Mouse (Mus musculus) ZHBTc4 (cell line): ENCODE data around the gene Grb2.

Source experiments
- DNase-seq: peaks from one replicate; pipeline ENCODE4 v3.0.0-alpha.2; 2011; ENCODE audit warnings: low read depth, low spot score

Grb2 gene

DNA sequence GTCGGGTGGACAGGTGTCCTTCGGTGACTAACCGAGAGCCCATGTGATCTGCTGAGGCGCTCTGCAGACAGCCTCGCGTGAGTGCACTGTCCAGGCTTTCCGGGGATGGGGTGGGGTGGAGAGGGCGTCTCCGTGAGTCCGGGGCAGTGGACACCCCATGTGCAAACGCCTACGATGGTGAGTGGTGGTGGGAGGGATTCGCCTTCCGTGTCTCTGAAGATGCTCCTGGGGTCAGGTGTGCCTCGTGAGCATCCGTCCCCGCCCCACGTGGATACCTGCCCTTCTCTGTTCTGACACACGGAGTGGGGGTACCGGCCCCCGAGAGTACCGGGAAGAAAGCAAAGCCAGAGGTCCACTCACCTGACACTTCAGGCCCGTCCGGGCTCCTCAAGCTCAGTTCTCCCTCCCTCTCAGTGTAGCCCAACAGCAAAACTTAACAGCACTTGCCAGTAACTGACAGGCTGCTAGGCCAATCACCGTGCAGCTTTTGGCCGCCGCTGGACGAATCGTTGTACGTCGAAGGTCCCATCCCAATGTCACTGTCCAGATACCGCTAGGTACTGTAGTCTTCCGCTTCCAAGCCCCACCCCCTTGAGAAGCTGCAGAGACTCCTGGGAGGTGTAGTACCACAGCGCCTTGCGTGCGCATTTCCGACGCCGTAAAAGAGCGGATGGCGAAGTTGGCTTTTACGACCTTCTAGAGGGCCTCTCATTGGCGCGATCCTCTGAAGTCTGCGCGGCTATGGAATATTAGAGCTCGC, 80.5 kb downstream of the Grb2 start, which contains the start of gene Slc25a19:
Slc25a19 (minus strand) TSS at position 591 of the 760 bp plus-strand sequence.
- DNase-seq = peak; percentile 100

DNA sequence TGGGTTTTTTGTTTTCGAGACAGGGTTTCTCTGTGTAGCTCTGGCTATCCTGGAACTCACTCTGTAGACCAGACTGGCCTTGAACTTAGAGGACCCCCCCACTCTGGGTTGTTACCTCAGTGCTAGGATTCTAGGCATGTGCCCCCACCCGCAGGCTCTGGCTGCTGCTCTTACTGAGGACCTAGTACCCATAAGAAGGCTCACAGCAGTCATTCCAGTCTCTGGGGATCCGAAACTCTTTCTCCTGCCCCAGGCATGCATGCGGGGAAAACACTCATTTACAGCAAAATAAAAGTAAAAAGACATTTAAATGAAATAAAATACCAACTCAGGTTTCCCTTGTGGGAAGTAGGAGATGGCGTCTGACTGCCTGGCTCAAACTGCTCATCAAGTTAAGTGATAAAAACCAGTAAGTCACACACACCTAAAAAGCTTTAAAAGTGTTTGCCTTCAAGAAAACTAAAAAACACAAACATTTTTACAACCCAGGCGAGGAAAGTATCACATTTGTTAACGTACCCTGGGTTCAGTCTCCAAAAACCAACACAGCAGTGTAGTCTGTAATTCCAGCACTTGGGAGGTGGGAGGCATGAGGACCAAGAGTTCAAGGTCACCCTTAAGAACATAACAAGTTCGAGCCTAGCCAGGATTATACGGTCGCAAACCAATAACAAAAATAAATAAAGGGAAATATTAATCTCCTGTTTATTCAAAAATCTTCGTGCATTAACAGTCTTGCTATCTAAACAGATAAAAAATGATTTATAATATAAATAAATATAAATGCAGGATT, 81.4 kb downstream of the Grb2 start:
- no peak for DNase-seq

DNA sequence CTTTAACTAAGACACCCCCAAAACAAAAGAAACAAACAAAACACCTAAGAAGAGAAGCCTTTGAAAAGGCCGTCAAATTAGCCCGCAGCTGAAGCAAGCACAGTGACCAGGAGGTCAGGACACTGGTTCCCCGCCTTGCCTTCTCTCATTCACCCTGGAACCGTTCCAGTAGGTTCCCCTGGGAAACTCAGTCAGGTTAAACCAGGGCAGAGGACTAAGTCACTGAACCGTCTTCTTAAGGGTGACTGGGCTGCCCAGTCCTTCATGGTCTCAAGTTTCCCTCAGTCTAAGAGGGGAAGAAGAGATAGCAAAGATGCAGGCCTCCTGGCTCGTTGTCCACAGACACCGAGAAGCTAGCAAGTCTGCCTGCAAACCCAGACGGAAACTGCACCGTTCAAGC, 82.5 kb downstream of the Grb2 start:
- no peak for DNase-seq

DNA sequence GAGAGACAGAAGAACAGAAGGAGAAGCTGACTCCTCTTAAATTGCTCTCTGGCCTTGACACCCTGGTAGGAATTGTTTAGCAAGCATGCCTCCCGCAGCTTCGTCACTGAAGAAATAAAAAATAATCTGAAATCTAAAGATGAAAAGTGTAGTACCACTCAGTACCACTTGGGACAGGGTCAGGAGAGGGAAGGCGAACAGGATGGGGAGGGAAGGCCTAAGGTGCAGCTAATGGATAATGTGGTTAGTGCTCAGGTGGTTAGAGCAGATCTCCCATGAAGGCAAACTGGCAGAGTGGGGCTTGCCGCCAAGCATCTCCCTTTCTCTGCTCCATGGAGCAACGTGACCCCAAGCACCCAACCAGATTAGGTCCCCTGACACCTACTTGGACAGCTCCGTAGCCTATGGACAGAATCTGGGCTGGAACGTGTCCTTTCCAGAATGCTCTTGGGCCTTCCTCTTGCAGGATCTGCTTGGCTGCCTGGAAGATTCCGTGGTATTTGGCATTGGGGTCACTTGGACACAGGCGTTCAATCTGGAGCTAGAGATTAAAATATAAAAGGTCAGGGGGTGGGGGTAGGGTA, 84.8 kb downstream of the Grb2 start:
- DNase-seq = peak; percentile 69

DNA sequence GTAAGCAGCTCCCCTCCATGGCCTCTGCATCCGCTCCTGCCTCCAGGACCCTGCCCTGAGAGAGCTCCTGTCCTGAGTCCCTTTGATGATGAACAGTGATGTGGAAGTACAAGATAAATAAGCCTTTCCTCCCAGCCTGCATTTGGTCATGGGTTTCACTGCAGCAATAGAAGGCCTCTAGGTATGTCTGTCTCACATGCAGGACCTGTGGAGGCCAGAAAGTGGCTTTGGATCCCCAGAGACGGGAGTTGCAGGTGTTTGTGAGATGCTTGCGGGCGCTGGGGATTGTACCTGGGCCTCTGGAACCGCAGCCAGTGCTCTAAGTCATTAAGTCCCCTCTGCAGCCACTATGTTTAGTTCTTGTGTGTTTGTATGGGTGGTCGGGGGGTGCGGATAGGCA, 88.4 kb downstream of the Grb2 start:
- no peak for DNase-seq

DNA sequence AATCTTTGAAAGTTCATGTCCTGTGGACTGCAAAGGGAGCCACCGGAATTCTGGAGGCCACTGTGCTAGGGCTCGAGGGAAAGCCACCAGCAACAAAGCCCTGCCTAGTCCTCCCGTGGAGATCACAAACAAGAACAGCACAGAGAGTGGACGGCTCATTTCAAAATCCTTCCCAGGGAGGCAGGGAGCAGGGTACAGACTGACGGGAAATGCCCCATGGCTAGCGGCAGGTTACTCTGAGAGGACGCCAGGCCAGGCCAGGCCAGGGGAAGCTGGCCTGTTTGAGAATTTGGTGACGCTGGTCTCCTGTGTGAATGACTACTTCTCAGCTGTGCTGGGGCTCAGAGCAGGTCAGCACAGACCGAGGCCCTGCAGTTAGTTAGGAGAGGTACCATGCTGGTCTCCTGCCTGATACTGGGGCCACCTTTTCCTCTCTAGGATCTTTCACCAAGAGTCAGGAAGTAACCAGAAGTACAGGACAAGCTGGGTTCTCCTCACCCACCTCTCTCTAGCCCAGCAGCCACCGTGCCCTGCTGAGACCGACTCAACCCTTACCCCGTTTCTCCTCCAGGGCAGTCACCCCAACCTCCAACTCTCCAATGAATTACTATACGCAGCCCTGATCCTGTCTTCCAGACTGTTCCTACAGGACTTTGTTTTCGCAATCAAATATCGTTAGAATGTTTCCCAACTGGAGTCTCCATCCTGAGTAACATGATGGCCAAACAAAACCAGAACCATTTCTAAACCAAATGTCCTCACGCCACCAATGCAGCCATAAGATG, 89.5 kb downstream of the Grb2 start:
- DNase-seq = no peak

DNA sequence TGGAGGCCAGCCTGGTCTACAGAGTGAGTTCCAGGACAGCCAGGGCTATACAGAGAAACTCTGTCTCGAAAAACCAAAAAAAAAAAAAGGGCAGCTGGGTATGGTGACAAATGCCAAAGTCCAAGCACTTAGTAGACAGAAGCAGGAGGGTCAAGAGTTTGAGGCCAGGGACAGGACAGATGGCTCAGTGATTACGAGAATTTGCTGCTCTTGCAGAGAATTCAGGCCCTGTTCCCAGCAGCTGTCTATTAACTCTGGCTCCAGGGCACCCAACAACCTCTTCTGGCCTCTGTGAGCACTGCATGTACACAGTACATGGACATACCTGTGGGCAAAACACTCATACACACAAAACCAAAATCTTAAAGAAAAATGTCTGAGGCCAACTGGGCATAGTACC, 90.4 kb downstream of the Grb2 start:
- no peak for DNase-seq

DNA sequence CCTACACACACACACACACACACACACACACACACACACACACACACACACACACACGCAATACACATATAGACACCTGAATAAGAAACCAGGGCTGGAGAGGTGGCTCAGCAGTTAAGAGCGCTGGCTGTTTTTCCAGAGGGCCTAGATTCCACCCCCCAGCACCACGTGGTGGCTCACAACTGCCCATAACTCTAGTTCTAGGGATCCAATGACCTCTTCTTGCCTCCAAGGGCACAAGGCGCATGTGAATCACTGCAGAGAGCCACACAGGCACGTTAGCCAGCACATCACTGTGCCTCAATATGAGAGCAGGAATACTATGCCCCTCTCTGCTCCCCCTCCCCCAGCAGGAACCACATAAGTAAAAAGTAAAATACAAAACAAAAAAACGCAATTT, 91.5 kb downstream of the Grb2 start:
- peak; percentile 53 for DNase-seq

DNA sequence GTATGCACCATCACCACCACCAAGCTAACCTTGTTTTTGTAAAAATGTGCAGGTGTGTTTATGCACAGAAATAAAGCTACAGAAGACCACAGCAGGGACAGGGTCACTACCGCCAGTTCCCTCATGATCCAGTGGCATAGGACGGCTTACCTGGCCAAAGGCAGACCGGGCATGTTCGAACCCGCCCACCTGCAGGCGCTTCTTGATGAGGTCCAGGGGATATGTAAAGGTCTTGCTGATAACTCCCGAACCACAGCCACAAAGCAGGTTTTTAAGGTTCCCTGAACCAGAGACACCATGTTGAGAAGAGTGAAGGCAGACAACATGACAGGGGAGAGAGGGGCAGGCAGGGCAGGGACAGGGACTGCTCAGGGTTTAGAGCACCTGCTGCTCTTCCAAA, 92.0 kb downstream of the Grb2 start:
- no peak for DNase-seq

DNA sequence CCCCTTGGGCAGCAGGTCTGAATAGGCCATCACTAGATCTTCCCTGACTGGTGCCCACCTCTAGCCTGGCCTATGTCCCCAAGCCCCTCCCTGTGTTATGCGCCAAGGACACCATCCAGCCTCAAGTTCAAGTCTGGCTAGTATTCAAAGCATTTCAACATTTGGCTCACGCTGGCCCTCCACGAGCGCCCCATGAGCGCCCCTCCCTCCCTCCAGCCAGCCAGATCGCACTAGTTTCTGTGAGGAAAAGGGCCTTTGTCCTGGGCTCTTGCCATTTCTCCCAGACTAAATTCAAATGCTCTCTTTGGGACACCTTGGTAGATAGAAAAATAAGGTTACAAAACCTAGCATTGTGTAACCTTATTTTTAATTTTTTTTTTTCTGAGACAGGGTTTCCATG, 92.5 kb downstream of the Grb2 start:
- peak; percentile 42 for DNase-seq

DNA sequence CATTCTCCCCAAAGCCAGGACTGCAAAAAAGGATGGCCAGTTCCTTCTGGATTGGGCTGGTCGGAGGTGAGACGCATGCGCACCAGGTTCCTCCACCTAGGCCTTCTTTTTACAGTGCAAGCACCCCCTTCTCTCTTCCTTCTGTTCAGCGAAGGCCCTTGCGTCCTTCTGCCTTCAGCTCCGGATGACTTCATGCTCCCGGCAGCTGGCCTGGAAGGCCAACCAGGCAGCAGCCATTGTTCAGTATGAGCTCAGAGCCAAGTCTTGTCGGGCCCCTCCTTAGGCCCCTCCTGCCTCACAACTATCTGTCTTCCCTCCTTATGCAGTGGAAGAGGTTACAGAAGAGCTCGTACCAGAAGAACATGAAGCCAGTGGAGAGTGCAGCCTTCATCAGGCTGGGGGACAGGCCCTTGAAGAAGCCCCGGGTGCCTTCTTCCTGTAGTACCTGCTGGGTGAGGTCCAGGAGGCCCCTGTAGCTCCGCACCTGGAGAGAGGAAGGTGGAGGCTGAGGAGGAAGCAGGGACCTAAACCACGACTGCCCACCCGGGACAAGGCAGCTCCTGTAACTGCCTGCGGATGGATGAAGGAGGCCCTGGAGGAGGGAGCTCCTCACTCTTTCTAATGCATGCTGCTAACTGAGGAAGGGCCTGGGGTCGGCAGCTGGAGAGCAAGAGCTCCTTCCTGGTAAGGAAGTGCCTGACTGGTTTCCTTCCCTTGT, 93.1 kb downstream of the Grb2 start:
- peak; percentile 91 for DNase-seq

DNA sequence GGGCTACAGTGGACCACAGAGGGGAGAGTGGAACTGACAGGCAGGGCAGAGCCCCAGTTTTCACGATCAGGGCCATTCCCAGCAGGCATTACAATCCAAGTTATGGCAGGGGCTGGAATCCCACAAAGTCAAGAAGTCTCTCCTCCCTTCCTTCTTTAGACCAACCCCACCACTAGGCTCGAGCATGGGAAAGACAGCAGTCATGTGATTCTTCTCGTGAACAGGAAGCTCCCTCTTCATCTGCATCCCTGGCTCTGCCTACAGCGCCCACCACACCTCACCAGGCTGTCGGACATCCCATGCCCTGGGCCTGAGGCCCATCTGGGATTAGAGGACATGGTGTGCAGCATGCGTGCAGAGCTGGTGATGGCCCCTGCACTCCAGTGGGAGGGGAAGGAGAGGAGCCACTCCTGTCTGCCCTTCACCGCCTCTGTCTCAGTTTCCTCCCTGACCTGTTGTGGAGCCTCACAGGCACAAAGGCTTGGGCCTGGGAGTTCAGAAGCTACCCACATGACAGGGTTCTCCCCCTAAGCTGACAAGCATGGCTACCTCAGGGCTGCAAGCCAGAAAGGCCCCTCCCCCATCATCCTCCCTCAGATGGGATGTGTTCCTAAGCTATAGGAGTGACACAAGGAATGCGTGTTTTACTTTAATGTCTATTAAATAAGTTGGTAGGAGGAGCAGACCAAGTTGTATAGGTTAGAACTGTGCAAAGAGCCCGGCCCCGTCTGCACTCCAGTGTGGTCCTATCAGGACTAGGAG, 93.9 kb downstream of the Grb2 start:
- DNase-seq = peak; percentile 83

DNA sequence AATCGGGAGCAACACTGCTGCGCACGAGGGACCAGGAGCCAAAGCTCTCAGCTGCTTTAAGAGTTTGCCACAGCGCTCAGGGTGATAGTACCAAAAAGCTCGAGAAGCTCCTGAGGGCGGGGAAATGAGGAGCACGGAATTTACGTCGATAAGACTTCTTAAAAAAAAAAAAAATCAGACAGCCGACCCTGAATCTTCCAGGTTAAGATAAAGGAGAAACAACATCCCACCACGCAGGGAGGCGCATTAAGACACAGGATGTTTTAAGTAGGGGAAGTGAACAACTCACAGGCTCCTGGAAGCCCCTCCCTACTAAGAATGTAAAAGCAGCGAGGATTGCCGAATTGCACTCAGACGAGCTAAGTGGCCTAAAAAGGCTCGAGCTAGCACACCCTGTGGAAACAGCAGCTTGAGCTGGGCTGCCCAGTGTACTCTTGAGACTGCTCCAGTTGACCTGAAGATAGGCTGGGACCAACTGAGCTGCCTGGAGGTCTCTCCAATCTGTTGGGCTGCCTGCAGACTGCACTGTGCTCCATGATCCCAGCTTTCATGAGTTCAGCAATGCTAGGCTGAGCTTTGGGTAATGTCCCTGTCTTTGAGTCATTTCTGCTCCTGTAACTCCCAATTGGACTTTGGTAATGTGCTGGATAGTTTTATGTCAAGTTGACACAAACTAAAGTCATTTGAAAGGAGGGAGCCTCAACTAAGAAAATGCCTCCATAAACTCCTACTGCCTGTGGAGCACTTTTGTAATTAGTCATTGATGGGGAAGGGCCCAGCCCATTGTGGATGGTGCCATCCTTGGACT, 95.1 kb downstream of the Grb2 start:
- no peak for DNase-seq

DNA sequence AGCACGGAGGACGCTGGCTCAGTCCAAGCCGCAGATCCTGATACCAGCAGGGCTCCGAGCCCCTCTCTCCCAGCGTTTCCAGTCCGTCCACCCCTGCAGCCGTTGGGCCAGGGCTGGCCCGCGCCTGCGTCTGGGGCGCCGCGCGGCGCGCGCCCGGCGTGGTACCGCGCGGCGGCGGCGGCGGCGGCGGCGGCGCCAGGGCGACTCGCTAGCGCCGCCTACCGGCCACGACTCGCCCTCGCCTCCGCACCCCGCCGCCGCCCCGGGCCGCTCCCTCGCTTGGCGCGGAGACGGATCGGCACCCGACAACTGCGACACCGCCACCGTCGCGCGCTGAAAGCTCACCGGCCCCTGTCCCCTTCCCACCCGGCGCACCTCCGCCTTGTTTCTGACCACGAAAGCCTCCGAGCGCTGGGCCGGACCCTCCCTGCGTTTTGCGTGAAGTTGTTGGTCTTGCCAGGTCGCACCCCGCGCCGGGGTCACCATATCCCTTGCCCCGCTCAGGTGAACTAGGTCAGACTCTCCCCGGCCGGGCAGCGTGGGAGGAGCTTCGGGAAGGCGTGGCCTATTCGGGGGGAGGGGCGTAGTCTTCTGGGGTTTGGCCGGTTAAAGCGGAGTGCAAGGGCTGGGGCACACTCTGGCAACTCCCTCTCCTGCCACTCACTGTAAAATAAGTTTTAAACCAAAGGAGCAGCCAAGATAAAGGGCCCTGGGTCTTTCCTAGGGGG, 95.8 kb downstream of the Grb2 start, which contains the start of gene Mif4gd:
Mif4gd (minus strand) TSS at position 560 of the 728 bp plus-strand sequence.
- peak; percentile 97 for DNase-seq

DNA sequence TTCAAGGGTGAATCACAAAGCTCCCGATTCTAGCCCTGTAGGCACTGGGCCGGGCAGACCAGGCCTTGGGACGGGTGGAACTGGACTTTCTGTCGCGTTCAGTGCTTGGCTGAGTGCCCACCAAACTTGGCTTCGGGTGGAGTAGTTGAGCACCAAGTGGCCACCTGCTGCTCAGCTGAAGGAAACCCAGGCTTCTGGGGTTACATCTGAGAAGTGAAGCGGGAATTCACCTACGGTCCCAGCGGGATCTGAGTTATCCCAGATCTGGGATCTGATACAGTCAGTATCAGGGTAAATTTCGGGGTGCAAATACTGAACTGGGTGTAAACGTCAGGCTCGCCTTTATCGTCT, 96.4 kb downstream of the Grb2 start:
- peak; percentile 43 for DNase-seq

DNA sequence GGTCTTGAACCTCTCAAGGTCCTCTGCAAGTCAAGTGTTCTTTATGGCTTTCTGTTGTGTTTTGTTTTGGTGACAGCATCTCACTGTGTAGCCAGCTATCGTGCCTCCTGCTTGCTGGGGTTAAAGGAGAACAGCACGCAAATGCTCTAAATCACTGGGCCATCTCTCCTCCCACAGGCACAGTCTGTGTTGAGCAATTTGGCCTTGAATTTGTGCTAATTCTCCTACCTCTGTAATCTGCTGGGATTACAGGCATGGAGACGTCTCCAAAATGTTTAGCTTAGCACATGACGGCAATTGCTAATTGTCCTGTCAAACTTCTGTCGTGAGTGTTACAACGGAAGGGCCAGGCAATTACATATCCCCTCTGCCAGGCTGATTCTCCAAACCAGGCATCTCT, 97.2 kb downstream of the Grb2 start:
- DNase-seq = no peak

DNA sequence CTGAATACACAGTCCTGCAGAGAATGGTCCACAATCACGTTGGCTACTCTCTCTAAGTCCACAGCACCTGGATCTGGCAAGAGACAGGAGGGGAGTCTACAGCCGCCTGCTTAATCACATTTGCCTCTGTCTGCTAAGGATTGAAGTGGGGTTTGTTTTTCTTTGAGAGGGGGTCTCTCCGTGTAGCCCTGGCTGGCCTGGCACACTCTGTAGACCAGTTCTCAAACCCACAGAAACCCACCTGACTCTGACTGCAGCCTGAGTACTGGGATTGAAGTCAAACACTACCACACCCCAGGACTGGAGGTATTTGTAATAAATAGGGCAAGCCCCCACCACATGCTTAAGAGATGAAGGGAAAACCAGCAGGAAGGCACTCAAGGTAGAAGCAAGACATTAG, 98.8 kb downstream of the Grb2 start:
- no peak for DNase-seq

DNA sequence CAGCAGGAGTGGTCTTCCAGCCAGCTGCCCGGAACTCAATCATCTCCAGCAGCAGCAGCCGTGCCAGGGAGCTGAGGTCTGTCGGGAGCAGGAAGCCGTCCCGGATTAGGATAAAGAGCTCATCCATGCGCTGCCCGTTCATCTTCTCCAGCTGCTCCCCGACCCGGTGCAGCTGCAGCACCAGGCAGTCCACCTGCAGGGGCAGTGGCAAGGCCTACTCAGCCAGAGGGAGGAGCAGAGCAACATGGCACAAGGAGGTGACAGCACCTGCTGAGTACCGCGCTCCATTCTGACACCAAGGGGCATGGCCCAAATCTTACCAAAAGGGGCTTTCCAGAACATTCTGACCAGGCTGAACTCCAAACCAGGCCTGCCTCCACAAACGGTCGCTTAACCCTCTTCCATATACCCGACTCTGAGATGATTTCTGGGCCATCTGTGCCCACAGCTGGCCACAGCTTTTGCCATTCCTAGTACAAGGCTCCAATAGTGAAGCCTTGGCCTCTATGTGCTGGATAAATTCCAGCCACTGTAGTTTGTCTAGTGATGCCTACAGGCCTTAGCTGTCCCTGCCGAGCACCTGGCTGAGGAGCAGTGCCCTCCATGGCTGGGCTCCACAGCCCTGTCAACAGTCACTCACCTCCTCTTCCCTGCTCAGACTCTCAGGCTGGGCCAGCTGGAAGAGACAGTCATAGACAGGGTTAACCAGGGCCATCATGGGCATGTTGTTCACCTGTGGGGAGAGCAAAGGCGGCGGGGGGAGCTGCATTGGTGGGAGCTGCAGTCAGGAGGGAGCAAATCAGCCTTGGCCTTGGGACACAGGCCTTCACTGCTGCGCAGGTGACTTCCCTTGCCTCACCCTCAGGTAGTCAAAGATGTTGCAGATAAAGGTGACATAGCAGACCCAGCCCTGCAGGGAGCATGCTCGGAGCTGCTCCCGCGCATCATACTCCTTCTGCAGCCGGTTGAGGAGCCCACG, 99.7 kb downstream of the Grb2 start:
- DNase-seq = peak; percentile 40
